ENCODE assay signal across 9 mouse cellular contexts in genomic region chr2:45049279-45049678, GRCm38 (mm10).
A peak's percentile ranks its signal among the peaks of the same experiment; 100 is the strongest.
DNase-seq lines count a peak whose midpoint lies in the region; ATAC-seq lines count a peak whose summit lies in the region.
"Had no signal": no experiment of that assay in that cellular context is flagged by ENCODE, and none has a peak within 500 bp of the region (broad histone marks: within the 10 kb centered on the region; RNA-seq: fewer than 3 reads in every experiment).

No protein-coding gene starts in this region.

- no peaks in the 10 kb centered on the region for H3K9me3 ChIP-seq in hindbrain, embryonic 10.5 days
- no peaks in the 10 kb centered on the region for H3K9me3 ChIP-seq in hindbrain, embryonic 14.5 days (ENCODE audit: control insufficient read depth, low read length)

- H3K9ac ChIP-seq in hindbrain, embryonic 14.5 days: no peak overlapping the region

- no peak overlapping the region for H3K4me3 ChIP-seq in hindbrain, embryonic 10.5 days
- no peak overlapping the region for H3K4me3 ChIP-seq in hindbrain, embryonic 14.5 days (replicated peaks; ENCODE audit: low read length)
- H3K4me3 ChIP-seq: erythroblast, embryonic 14.5 days had no signal

- 67% methylated on average over 2 of the region's 2 CpGs for WGBS in hindbrain, embryonic 10.5 days
- 56% methylated on average over 2 of the region's 2 CpGs for WGBS in hindbrain, embryonic 14.5 days

- DNase-seq in hindbrain, embryonic 10.5 days (ENCODE audit: low spot score): no peak
- no peak for DNase-seq in hindbrain, embryonic 14.5 days (ENCODE audit: low spot score)
- DNase-seq in 3T3-L1 (ENCODE audit: low read depth, low spot score): peak; percentile 58
- peak; percentile 47 for DNase-seq in Muller cell, postnatal 12 days (ENCODE audit: inconsistent ontology term)
- peak; percentile 53 to 77 for DNase-seq in kidney, postnatal 25 days
- no peak for DNase-seq in thymus, adult 18-20 months
- no peak for DNase-seq in urinary bladder, adult 18-20 months (ENCODE audit: low spot score in 2 of 2)
- DNase-seq in cerebellum, postnatal 10 days: no peak

- no peak for ATAC-seq in hindbrain, embryonic 14.5 days (ENCODE audit: low FRiP score)

- peak overlapping the region; percentile 3 for H3K27ac ChIP-seq in hindbrain, embryonic 10.5 days
- no peak overlapping the region for H3K27ac ChIP-seq in hindbrain, embryonic 14.5 days

- peaks cover 54% of the 10 kb centered on the region for H3K4me1 ChIP-seq in hindbrain, embryonic 10.5 days (replicated peaks)
- peaks cover 25% of the 10 kb centered on the region for H3K4me1 ChIP-seq in hindbrain, embryonic 14.5 days (replicated peaks; ENCODE audit: control insufficient read depth, insufficient read depth, low read length)

- H3K27me3 ChIP-seq in hindbrain, embryonic 10.5 days (ENCODE audit: insufficient read depth, poor library complexity, severe bottlenecking): no peaks in the 10 kb centered on the region
- no peaks in the 10 kb centered on the region for H3K27me3 ChIP-seq in hindbrain, embryonic 14.5 days (ENCODE audit: control insufficient read depth, insufficient read depth, low read length)

- peaks cover 12% of the 10 kb centered on the region for H3K36me3 ChIP-seq in hindbrain, embryonic 10.5 days
- no peaks in the 10 kb centered on the region for H3K36me3 ChIP-seq in hindbrain, embryonic 14.5 days (replicated peaks; ENCODE audit: control insufficient read depth, insufficient read depth)

- no peak overlapping the region for H3K4me2 ChIP-seq in hindbrain, embryonic 14.5 days (replicated peaks)

Comparison
In these comparisons a context has a peak if more than half of its experiments do, and no peak if none do; other contexts are left out.
1. DNase-seq: peak in 3T3-L1 (single experiment), Muller cell, postnatal 12 days (single experiment) and kidney, postnatal 25 days (2 of 2); none in hindbrain, embryonic 10.5 days (single experiment), hindbrain, embryonic 14.5 days (single experiment), thymus, adult 18-20 months (0 of 2), urinary bladder, adult 18-20 months (0 of 2) and cerebellum, postnatal 10 days (0 of 2).